27 mouse cellular contexts compared by ENCODE assay signal in the genomic region with DNA sequence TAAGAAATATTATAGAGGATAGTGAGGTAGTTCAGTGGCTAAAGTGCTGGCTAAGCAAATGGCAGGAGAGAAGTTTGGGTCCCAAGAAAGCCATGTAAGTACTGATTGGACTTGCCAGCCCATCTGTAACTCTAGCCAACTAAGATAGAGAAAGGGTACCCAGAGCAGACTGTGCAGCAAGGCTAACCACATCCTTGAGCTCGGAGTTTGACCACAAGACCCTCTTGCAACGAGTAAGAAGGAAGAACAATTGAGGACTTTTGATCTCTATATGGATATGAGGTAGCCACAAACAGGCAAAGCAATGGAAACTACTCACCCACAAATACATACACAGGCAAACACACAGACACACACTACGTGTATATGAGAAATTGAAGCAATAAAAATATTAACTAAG.
DNase-seq lines count a peak whose midpoint lies in the region; ATAC-seq and TF ChIP-seq lines count a peak whose summit lies in the region.
"Had no signal": no experiment of that assay in that cellular context is flagged by ENCODE, and none has a peak within 500 bp of the region (broad histone marks: within the 10 kb centered on the region; RNA-seq: fewer than 3 reads in every experiment).

No protein-coding gene starts in this region.

- no peak for TF ChIP-seq CTCF in thymus, adult 2 months (IDR thresholded peaks at IDR 0.05; ENCODE audit: borderline replicate concordance, control insufficient read depth, extremely low read depth, insufficient read depth, low read length, poor library complexity)

- no peak overlapping the region for H3K27ac ChIP-seq in thymus, adult 2 months (ENCODE audit: control insufficient read depth, insufficient read depth, low read length)
- H3K27ac ChIP-seq: embryonic facial prominence, embryonic 13.5 days; embryonic facial prominence, embryonic 15.5 days; forebrain, embryonic 10.5 days; forebrain, embryonic 12.5 days had no signal

- 5% methylated on average over 3 of the region's 3 CpGs for WGBS in thymus, adult 2 months

- H3K27me3 ChIP-seq in thymus, adult 2 months (ENCODE audit: control insufficient read depth, insufficient read depth, low read length) = no peaks in the 10 kb centered on the region
- H3K27me3 ChIP-seq: CH12.LX; embryonic facial prominence, embryonic 13.5 days; embryonic facial prominence, embryonic 15.5 days; forebrain, embryonic 12.5 days; Patski had no signal

- H3K4me3 ChIP-seq in thymus, adult 2 months (ENCODE audit: control insufficient read depth, insufficient read depth, low read length) = no peak overlapping the region
- H3K4me3 ChIP-seq: embryonic facial prominence, embryonic 13.5 days; embryonic facial prominence, embryonic 15.5 days; erythroblast, embryonic 14.5 days; forebrain, embryonic 10.5 days; forebrain, embryonic 12.5 days had no signal

- intact Hi-C loops in left cerebral cortex, postnatal 4 days (cut with DNase I) = no loop called here
- intact Hi-C loops in heart, postnatal 25 days (cut with DNase I) = no loop called here

- no peaks in the 10 kb centered on the region for H3K4me1 ChIP-seq in thymus, adult 2 months (replicated peaks; ENCODE audit: control insufficient read depth, insufficient read depth, low read length)
- H3K4me1 ChIP-seq: embryonic facial prominence, embryonic 13.5 days; embryonic facial prominence, embryonic 15.5 days; forebrain, embryonic 10.5 days; forebrain, embryonic 12.5 days had no signal

- peak; percentile 83 for ATAC-seq in common myeloid progenitor, adult 5-6 weeks (replicated peaks; ENCODE audit: low read depth, poor library complexity, severe bottlenecking)
- ATAC-seq in megakaryocyte, adult 5-6 weeks (ENCODE audit: poor library complexity, severe bottlenecking) = peak; percentile 24; the same call in 1 of the 2 replicates
- ATAC-seq: activated CD4-positive, CD25-positive, alpha-beta regulatory T cell, adult 4 months; CD4-positive, CD25-positive, alpha-beta regulatory T cell, adult 4 months; forebrain, embryonic 14.5 days; forebrain, embryonic 16.5 days; Patski had no signal

- DNase-seq in left cerebral cortex, postnatal 4 days = no peak
- no peak for DNase-seq in thymus, adult 2 months
- no peak for DNase-seq in heart, postnatal 25 days (ENCODE audit: low spot score)
- DNase-seq: adrenal gland, adult 8-10 months; adrenal gland, postnatal 14 days; adrenal gland, postnatal 36 days; B cell, adult 2 months; cerebellum, adult 11-12 months; cerebellum, adult 2 months; cerebellum, adult 9-10 months; cerebellum, postnatal 10 days; cerebellum, postnatal 25 days; embryo, embryonic 11 days had no signal

- TF ChIP-seq POLR2A in thymus, adult 2 months (IDR thresholded peaks at IDR 0.05; ENCODE audit: control insufficient read depth, extremely low read depth, insufficient read depth, low read length, poor library complexity) = no peak

- H3K36me3 ChIP-seq in thymus, adult 2 months (ENCODE audit: control insufficient read depth, insufficient read depth, low read length) = no peaks in the 10 kb centered on the region
- H3K36me3 ChIP-seq: embryonic facial prominence, embryonic 13.5 days; embryonic facial prominence, embryonic 15.5 days; forebrain, embryonic 10.5 days; forebrain, embryonic 12.5 days; G1E had no signal
